Mouse (Mus musculus) hindbrain, embryonic 15.5 days (tissue): ENCODE measurements at regions not wholly inside any gene's neighbourhood (a gene's known extent, or its start where the extent isn't known, plus 50 kb on each side); places are given as distances from the start of the nearest gene placed in this dataset.
A peak's percentile ranks its signal among the peaks of the same experiment; 100 is the strongest.

Experiments used
- ATAC-seq: fragments of 200-750 bp; cut with Nextera tagmentation; 2 replicates; pipeline ENCODE4 v1.8.0; 2017; ENCODE audit warnings: low read depth, moderate number of reproducible peaks, moderate TSS enrichment; ENCODE audit not compliant: low FRiP score
- H3K27ac ChIP-seq: fragments of 300-500 bp; sonication (generic); replicated peaks from 2 replicates; pipeline ENCODE4 v1.5.1; 2015; ENCODE audit warnings: mild to moderate bottlenecking, inconsistent platforms
- H3K27me3 ChIP-seq: fragments of 300-500 bp; sonication (generic); 2 replicates; pipeline ENCODE4 v1.6.1; 2015; ENCODE audit warnings: control low read depth, inconsistent platforms
- H3K36me3 ChIP-seq: fragments of 300-500 bp; sonication (generic); 2 replicates; pipeline ENCODE4 v1.6.1; 2015; ENCODE audit warnings: control low read depth, inconsistent platforms
- H3K4me1 ChIP-seq: fragments of 300-500 bp; sonication (generic); replicated peaks from 2 replicates; pipeline ENCODE4 v1.6.1; 2015; ENCODE audit warnings: control low read depth, inconsistent platforms
- H3K4me2 ChIP-seq: fragments of 300-500 bp; sonication (generic); 2 replicates; pipeline ENCODE4 v1.6.1; 2015; ENCODE audit warnings: moderate library complexity, mild to moderate bottlenecking, inconsistent platforms
- H3K4me3 ChIP-seq: fragments of 300-500 bp; sonication (generic); 2 replicates; pipeline ENCODE4 v1.5.1; 2015; ENCODE audit warnings: mild to moderate bottlenecking, inconsistent platforms
- H3K9ac ChIP-seq: fragments of 300-500 bp; sonication (generic); 2 replicates; pipeline ENCODE4 v1.6.1; 2015; ENCODE audit warnings: inconsistent platforms
- H3K9me3 ChIP-seq: fragments of 300-500 bp; sonication (generic); 2 replicates; pipeline ENCODE4 v1.6.1; 2016; ENCODE audit warnings: control low read depth, inconsistent platforms
- whole genome bisulfite sequencing: fragments of 180-500 bp; shearing (Covaris S2); methylation state at CpG from one replicate; pipeline ENCODE4 v1.1.7; 2015; 5-methylcytosine and 5-hydroxymethylcytosine counted together

DNA sequence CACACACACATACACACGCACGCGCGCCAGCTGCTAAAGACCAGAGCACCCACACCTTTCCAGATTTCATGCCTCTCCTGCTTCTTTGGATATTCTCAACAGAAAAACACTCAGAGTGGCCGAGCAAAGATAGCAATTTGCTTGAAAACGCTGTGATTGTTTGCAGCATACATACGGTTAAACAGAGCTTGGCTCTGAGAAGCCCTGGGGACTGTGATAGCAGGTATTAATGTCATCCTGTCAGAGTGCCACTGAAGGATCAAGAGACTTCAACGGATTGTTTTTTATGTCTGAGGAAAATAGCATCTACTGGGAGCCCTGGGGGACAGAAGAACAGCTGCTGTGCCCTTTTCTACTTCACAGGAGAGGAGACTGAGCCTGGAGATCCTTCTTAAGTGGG is 440.4 kb downstream of the Pdcd6ip start:
- no peak overlapping the region for H3K4me2 ChIP-seq
- 80% methylated on average over 8 of the region's 8 CpGs for WGBS

GRCm38 (mm10) chr9:113263636-113264035 is 444.4 kb downstream of the Pdcd6ip start:
- Histone ChIP-seq H3K36me3 (no peaks in the 10 kb centered on the region), H3K27me3 (no peaks in the 10 kb centered on the region), H3K27ac (no peak overlapping the region), H3K9me3 (no peaks in the 10 kb centered on the region), H3K4me2 (no peak overlapping the region), H3K4me1 (peaks cover 6% of the 10 kb centered on the region), H3K4me3 (no peak overlapping the region), H3K9ac (no peak overlapping the region)
- no peak for ATAC-seq
- WGBS: 85% methylated on average over 6 of the region's 6 CpGs

More for the DNA sequence above, 440.4 kb downstream of the Pdcd6ip start:
- H3K36me3 ChIP-seq: no peaks in the 10 kb centered on the region
- no peak overlapping the region for H3K4me3 ChIP-seq
- no peak for ATAC-seq
- no peak overlapping the region for H3K9ac ChIP-seq
- peaks cover 6% of the 10 kb centered on the region for H3K4me1 ChIP-seq
- H3K9me3 ChIP-seq: no peaks in the 10 kb centered on the region
- no peak overlapping the region for H3K27ac ChIP-seq
- H3K27me3 ChIP-seq: no peaks in the 10 kb centered on the region

DNA sequence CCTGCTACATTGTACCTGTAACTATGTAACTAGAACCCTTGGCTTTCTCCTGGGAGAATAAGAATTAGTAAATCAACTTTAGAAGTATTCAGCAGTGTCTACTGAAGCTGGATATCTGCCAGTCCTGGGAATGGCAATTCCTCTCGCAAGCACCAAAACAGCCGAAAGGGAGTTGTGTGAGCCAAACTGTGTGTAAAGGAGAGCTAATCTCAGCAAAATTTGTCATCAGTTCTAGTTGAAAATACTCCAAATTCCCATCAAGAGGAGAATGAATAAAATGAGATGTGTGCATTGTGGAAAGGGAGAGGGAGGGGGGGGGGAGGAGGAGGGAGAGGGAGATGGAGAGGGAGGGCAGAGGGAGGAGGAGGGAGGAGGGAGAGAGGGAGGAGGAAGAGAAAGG is 447.8 kb downstream of the Pdcd6ip start:
- Histone ChIP-seq H3K4me3 (no peak overlapping the region), H3K27me3 (no peaks in the 10 kb centered on the region), H3K9ac (no peak overlapping the region), H3K36me3 (no peaks in the 10 kb centered on the region), H3K4me2 (no peak overlapping the region), H3K9me3 (no peaks in the 10 kb centered on the region), H3K27ac (no peak overlapping the region), H3K4me1 (no peaks in the 10 kb centered on the region)
- 69% methylated on average over 2 of the region's 2 CpGs for WGBS
- ATAC-seq: no peak

GRCm38 (mm10) chr9:113258556-113258955 is 449.5 kb downstream of the Pdcd6ip start:
- H3K4me2 ChIP-seq: no peak overlapping the region
- H3K9me3 ChIP-seq: no peaks in the 10 kb centered on the region
- no peaks in the 10 kb centered on the region for H3K36me3 ChIP-seq
- H3K9ac ChIP-seq: no peak overlapping the region
- no peaks in the 10 kb centered on the region for H3K27me3 ChIP-seq
- no peaks in the 10 kb centered on the region for H3K4me1 ChIP-seq
- H3K27ac ChIP-seq: no peak overlapping the region
- no peak for ATAC-seq
- 88% methylated on average over 2 of the region's 2 CpGs for WGBS
- no peak overlapping the region for H3K4me3 ChIP-seq

- Histone ChIP-seq H3K27ac (peak overlapping the region; percentile 16; the same call in 1 of the 2 replicates), H3K36me3 (no peaks in the 10 kb centered on the region), H3K4me1 (0 out of 2 replicates have a peak, but pooled peaks cover 8% of the 10 kb centered on the region), H3K9ac (no peak overlapping the region), H3K9me3 (no peaks in the 10 kb centered on the region), H3K27me3 (no peaks in the 10 kb centered on the region), H3K4me2 (peak overlapping the region; percentile 0; the same call in 1 of the 2 replicates), H3K4me3 (no peak overlapping the region)
- 24% methylated on average over 12 of the region's 12 CpGs for WGBS
- peak; percentile 61 for ATAC-seq
Observed at GRCm38 (mm10) chr9:113248703-113249274, 459.3 kb downstream of the Pdcd6ip start.

GRCm38 (mm10) chr9:113247950-113248349 is 460.1 kb downstream of the Pdcd6ip start:
- Histone ChIP-seq H3K9me3 (no peaks in the 10 kb centered on the region), H3K9ac (no peak overlapping the region), H3K4me3 (no peak overlapping the region), H3K4me2 (no peak overlapping the region), H3K27ac (no peak overlapping the region), H3K27me3 (no peaks in the 10 kb centered on the region), H3K4me1 (0 out of 2 replicates have a peak, but pooled peaks cover 8% of the 10 kb centered on the region), H3K36me3 (no peaks in the 10 kb centered on the region)
- 40% methylated on average over 5 of the region's 5 CpGs for WGBS
- no peak for ATAC-seq

DNA sequence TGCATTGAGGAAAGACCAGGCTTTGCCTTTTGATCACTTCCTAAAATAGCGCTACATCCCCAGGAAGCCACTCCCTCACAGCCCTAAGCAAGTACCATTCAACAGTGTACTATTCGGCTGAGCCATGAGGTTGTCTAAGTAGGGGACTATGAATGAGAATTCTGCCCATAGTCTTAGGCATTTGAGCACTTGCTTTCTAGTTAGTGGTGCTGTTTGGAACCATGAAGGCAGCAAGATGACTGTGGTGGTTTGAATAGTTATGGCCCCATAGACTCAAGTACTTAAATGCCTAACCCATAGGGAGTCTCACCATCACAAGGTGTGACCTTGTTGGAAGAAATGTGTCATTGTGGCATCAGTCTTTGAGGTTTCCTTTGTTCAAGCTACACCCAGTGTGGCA is 464.2 kb downstream of the Pdcd6ip start:
- Histone ChIP-seq H3K4me1 (0 out of 2 replicates have a peak, but pooled peaks cover 6% of the 10 kb centered on the region), H3K27ac (no peak overlapping the region), H3K36me3 (no peaks in the 10 kb centered on the region), H3K9ac (no peak overlapping the region), H3K27me3 (no peaks in the 10 kb centered on the region), H3K9me3 (no peaks in the 10 kb centered on the region), H3K4me2 (no peak overlapping the region), H3K4me3 (no peak overlapping the region)
- 86% methylated on average over 2 of the region's 2 CpGs for WGBS
- no peak for ATAC-seq

DNA sequence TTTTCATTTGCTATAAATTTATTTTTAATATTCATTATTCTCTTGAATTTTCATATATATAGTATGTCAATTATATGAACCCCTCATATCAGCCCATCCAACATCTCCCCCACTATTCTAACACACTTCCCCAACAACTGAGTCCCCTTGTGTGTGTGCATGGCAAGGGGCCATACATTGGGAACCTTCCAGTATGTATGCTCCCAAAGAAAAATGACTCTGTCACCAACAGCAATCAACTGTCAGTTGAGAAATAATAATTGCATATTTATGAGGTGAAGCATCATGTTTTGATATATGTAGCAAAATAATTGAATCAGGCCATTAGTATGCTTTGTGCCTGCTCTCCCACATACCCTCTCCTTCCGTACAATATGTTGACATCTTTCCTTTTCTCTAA is 474.7 kb downstream of the Pdcd6ip start:
- Histone ChIP-seq H3K9me3 (no peaks in the 10 kb centered on the region), H3K27me3 (no peaks in the 10 kb centered on the region), H3K27ac (no peak overlapping the region), H3K4me1 (no peaks in the 10 kb centered on the region), H3K36me3 (no peaks in the 10 kb centered on the region), H3K4me2 (no peak overlapping the region), H3K4me3 (no peak overlapping the region), H3K9ac (no peak overlapping the region)
- no peak for ATAC-seq
- 78% methylated on average over 1 of the region's 1 CpGs for WGBS

- Histone ChIP-seq H3K4me2 (no peak overlapping the region), H3K4me1 (no peaks in the 10 kb centered on the region), H3K27ac (no peak overlapping the region), H3K4me3 (no peak overlapping the region), H3K9ac (no peak overlapping the region), H3K9me3 (no peaks in the 10 kb centered on the region), H3K36me3 (no peaks in the 10 kb centered on the region), H3K27me3 (no peaks in the 10 kb centered on the region)
- no peak for ATAC-seq
- WGBS: 87% methylated on average over 1 of the region's 1 CpGs
Observed at GRCm38 (mm10) chr9:113229391-113229790, 478.7 kb downstream of the Pdcd6ip start.

DNA sequence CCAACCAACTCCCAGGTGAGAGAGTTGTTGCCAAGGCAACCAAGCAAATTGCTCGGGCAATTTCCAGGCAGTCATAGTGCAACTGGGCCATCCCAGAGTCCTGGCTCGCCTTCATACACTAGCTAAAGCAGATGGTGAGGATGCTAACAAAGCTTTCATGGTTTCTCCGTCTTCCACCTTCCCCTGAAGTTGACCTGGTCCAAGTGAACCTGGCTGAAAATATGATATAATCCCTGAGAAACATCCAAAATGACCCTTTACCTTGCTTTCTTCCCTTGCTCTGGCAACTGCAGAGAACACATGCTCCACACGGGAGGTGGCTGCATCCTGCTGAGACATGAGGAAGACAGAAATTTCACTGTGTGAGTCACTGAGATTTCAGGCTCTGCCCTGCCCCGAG is 494.1 kb downstream of the Pdcd6ip start:
- Histone ChIP-seq H3K9ac (no peak overlapping the region), H3K4me1 (peaks cover 7% of the 10 kb centered on the region), H3K4me2 (no peak overlapping the region), H3K27ac (no peak overlapping the region), H3K9me3 (no peaks in the 10 kb centered on the region), H3K27me3 (no peaks in the 10 kb centered on the region), H3K4me3 (no peak overlapping the region), H3K36me3 (no peaks in the 10 kb centered on the region)
- ATAC-seq: no peak
- 53% methylated on average over 5 of the region's 5 CpGs for WGBS

DNA sequence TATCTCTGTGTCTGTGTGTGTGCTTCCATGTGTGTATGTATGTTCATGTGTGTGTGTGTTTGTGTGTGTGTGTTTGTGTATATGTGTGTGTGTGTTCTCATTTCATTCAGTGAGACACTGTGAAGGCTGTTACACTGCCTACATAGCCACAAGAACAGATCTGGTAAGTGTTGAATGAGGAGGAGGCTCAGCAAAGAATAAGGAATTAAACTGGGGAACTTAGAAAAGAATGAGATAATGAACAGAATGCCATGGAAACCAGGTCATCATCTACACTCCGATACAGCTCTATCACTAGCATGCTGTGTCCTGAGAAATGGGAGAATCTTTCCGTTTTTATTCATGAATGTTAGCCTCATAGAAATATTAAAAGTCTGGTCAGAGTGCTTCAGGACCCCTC is 495.7 kb downstream of the Pdcd6ip start:
- no peaks in the 10 kb centered on the region for H3K9me3 ChIP-seq
- no peak for ATAC-seq
- WGBS: 64% methylated on average over 2 of the region's 2 CpGs
- H3K4me1 ChIP-seq: peaks cover 7% of the 10 kb centered on the region
- no peak overlapping the region for H3K4me2 ChIP-seq
- no peaks in the 10 kb centered on the region for H3K36me3 ChIP-seq
- H3K27ac ChIP-seq: no peak overlapping the region
- no peak overlapping the region for H3K4me3 ChIP-seq
- H3K9ac ChIP-seq: no peak overlapping the region
- no peaks in the 10 kb centered on the region for H3K27me3 ChIP-seq

DNA sequence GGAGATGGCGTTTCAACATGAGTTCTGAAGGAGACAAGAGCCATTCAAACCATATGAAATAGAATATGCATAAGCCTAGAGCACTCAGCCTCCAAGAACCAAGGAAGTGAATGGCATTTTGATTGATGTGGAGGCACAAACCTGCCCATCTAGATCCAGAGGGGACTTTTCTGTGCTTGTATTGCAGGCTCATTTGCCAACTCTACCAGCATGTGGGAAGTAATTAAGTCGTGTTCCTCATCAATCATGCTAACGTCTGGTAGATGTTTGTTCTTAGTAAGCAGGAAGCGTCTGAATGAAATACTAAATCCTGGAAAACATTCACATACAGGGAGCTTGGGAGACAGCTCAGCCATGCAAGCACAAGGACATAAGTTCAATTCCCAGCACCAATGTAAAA is 499.9 kb downstream of the Pdcd6ip start:
- no peaks in the 10 kb centered on the region for H3K9me3 ChIP-seq
- 41% methylated on average over 4 of the region's 4 CpGs for WGBS
- H3K9ac ChIP-seq: no peak overlapping the region
- H3K4me2 ChIP-seq: no peak overlapping the region
- H3K27me3 ChIP-seq: no peaks in the 10 kb centered on the region
- no peaks in the 10 kb centered on the region for H3K4me1 ChIP-seq
- no peak overlapping the region for H3K27ac ChIP-seq
- H3K36me3 ChIP-seq: no peaks in the 10 kb centered on the region
- no peak for ATAC-seq
- H3K4me3 ChIP-seq: no peak overlapping the region

DNA sequence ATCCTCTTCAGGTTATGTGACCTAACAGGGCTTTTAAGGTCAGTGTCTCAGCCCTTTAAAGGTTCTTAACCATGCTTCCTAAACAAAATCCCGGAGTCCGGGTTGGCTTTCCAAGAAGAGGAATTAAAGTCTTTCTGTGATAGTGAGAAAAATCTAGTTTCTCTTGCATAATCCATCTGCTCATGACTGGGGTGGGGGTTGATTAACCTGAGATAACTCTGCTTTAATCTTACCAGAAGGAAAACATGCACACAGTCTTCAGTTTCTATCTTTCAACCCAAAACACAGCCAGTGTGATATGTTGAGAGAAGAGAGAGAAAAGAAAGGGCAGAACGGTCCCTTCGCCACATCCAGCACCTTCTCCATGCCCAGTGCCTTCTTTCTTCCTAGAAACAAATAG is 508.8 kb downstream of the Pdcd6ip start:
- H3K9ac ChIP-seq: no peak overlapping the region
- H3K4me1 ChIP-seq: no peaks in the 10 kb centered on the region
- no peak overlapping the region for H3K27ac ChIP-seq
- no peak overlapping the region for H3K4me2 ChIP-seq
- no peak overlapping the region for H3K4me3 ChIP-seq
- H3K27me3 ChIP-seq: no peaks in the 10 kb centered on the region
- H3K9me3 ChIP-seq: no peaks in the 10 kb centered on the region
- no peaks in the 10 kb centered on the region for H3K36me3 ChIP-seq
- 93% methylated on average over 4 of the region's 4 CpGs for WGBS
- ATAC-seq: no peak
